Mouse (Mus musculus): ENCODE measurements at regions not wholly inside any gene's neighbourhood (a gene's known extent, or its start where the extent isn't known, plus 50 kb on each side); places are given as distances from the start of the nearest gene placed in this dataset.
A peak's percentile ranks its signal among the peaks of the same experiment; 100 is the strongest.

DNA sequence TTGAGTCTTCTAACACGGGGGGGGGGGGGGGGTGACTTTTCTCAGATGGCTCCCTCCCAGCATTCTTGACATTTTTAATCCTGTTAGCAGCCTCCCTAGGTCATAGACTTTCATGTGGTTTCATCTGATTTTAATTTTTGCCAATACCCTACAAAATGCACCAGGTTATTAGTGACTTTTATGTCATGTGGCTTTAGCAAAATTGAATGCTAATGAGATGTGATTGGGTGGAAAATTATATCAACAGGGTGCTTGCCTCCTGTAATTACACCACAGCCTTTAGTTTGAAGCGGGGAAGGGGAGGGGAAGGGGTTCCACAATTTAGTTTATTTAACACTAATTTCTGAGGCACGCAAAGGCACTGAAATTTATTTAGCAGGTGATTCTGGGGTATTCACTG is 200.6 kb upstream of the Ano5 start:
- Histone ChIP-seq H3K9ac (replicated peaks) (no peak overlapping the region), H3K4me2 (replicated peaks) (no peak overlapping the region), H3K27me3 (no peaks in the 10 kb centered on the region), H3K9me3 (no peaks in the 10 kb centered on the region), H3K4me3 (replicated peaks) (no peak overlapping the region), H3K27ac (no peak overlapping the region), H3K36me3 (no peaks in the 10 kb centered on the region), H3K4me1 (replicated peaks) (no peaks in the 10 kb centered on the region)
- WGBS, result 50% methylated on average over 3 of the region's 3 CpGs
- ATAC-seq, result no peak

DNA sequence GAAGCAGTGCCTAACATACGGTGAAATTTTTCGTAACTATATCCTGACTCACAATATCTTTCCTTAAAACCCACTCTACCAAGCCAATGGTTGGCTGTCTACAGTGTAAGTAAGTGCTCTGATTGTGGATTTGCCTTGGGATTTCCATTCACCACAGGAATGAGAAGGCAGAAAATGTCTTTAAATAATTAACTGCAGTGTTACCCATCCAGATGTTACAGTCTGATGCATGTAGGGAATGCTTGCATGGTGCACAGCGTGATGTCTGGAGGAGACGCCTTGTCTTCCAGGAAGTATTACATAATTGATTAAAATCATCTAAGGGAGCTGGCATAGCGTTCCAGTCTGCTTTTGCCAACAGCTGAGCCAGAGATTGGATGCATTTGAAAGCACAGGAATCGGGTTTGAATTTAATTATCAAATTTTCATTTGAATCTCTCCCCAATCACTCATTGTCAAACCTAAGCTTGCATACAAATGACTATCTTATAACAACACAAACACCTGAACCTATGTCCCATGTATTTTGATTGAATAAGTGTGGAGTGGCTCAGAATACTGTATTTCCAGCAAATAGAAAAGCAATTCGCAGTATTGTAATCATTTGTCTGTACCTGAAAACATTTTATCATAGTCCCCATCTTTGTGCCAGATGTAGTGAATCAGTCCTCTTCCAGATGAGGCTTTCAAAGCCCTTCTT is 170.8 kb upstream of the Ano5 start:
- Histone ChIP-seq H3K9ac (replicated peaks) (no peak overlapping the region), H3K27ac (no peak overlapping the region), H3K36me3 (no peaks in the 10 kb centered on the region), H3K27me3 (no peaks in the 10 kb centered on the region), H3K4me2 (replicated peaks) (no peak overlapping the region), H3K4me1 (replicated peaks) (no peaks in the 10 kb centered on the region), H3K4me3 (replicated peaks) (no peak overlapping the region), H3K9me3 (no peaks in the 10 kb centered on the region)
- 74% methylated on average over 7 of the region's 7 CpGs for WGBS
- ATAC-seq, result peak; percentile 30; the same call in 1 of the 2 replicates

DNA sequence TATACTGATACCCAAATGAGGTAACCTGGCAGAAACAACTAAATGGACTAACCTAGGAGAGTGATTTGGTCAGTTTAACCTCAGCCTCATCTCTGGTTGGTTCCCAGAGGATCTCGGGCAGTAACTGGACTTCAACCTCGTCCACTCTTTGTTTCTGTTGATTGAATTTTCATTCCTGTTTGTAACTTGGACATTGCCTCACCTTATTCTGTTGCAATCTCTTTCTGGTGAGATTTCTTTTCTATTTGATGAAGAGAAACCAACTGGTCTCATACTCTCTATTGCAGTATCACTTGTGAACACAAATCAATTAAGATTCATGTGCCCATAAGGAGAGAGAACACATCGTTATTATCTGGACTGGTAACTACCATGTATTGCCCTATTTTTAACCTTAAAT is 163.3 kb upstream of the Ano5 start:
- no peaks in the 10 kb centered on the region for H3K4me1 ChIP-seq (replicated peaks)
- H3K9me3 ChIP-seq, result no peaks in the 10 kb centered on the region
- H3K27ac ChIP-seq, result no peak overlapping the region
- H3K27me3 ChIP-seq, result no peaks in the 10 kb centered on the region
- no peaks in the 10 kb centered on the region for H3K36me3 ChIP-seq
- no peak overlapping the region for H3K4me2 ChIP-seq (replicated peaks)
- no peak overlapping the region for H3K9ac ChIP-seq (replicated peaks)
- 89% methylated on average over 3 of the region's 3 CpGs for WGBS
- ATAC-seq, result no peak
- no peak overlapping the region for H3K4me3 ChIP-seq (replicated peaks)

DNA sequence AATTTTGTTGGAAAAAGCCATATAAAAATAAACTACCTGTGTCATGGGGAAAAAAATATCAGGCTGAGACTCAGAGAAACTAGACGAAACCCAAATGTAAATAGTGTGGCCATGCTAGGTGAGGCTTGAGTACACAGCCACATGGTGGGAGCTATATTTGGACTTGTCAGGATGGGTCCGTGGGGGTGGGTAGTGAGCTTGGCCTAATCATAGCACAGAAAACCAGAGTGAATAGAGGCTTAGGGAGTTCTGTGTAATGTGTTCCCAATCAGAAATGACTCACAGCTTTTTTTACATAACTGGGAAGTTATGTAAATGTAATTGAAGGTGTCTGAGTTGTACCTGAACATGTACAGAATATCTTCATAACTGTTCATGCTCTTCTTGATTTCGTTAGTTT is 150.7 kb upstream of the Ano5 start:
- no peak for ATAC-seq
- H3K4me2 ChIP-seq (replicated peaks), result no peak overlapping the region
- H3K27me3 ChIP-seq, result no peaks in the 10 kb centered on the region
- 91% methylated on average over 3 of the region's 3 CpGs for WGBS
- no peaks in the 10 kb centered on the region for H3K9me3 ChIP-seq
- H3K9ac ChIP-seq (replicated peaks), result no peak overlapping the region
- no peaks in the 10 kb centered on the region for H3K4me1 ChIP-seq (replicated peaks)
- H3K27ac ChIP-seq, result no peak overlapping the region
- H3K36me3 ChIP-seq, result no peaks in the 10 kb centered on the region
- no peak overlapping the region for H3K4me3 ChIP-seq (replicated peaks)

DNA sequence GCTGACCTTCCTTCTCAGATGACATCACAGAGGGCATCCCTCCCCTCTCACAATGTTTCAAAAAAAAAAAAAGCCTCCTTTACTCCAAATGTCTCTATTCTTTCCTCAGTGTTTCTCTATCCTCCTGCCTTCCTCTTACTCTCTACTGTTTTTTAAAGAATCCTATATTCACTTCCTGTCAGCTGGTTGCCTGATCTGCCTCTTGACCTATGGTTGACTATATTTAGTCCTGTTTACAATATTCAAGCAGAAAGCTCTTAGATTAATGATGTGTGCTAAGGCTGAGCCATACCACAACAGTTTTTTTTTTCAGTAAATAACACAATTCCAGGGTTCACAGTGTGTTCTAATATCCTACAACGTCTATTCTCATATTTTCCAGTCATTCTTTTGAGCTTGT is 133.2 kb upstream of the Ano5 start:
- no peak overlapping the region for H3K4me2 ChIP-seq (replicated peaks)
- ATAC-seq, result no peak
- no peaks in the 10 kb centered on the region for H3K36me3 ChIP-seq
- H3K27ac ChIP-seq, result no peak overlapping the region
- H3K4me3 ChIP-seq (replicated peaks), result no peak overlapping the region
- H3K4me1 ChIP-seq (replicated peaks), result no peaks in the 10 kb centered on the region
- WGBS, result 78% methylated on average over 1 of the region's 1 CpGs
- H3K9me3 ChIP-seq, result no peaks in the 10 kb centered on the region
- no peaks in the 10 kb centered on the region for H3K27me3 ChIP-seq
- H3K9ac ChIP-seq (replicated peaks), result no peak overlapping the region
